Mouse (Mus musculus) kidney, postnatal 25 days (tissue): ENCODE results near the gene Nlrp6.

ENCODE experiments used
- DNase-seq, 2 experiments: peaks; one replicate each; pipeline ENCODE4 v3.0.0; 2021; ENCODE audit warnings: mixed read lengths in 2 of 2

The Nlrp6 gene

GRCm38 (mm10) chr7:140920418-140921029 lies at the start of gene Nlrp6:
TSS of gene Nlrp6 (plus strand) at chr7:140920902.
- DNase-seq = peak in 1 of 2 experiments; percentile 11

GRCm38 (mm10) chr7:140874224-140874623 lies 46.5 kb upstream of the Nlrp6 start:
- peak in 1 of 2 experiments; percentile 13 for DNase-seq

GRCm38 (mm10) chr7:140877364-140877763 lies 43.3 kb upstream of the Nlrp6 start:
- peak in 1 of 2 experiments; percentile 28 for DNase-seq

- DNase-seq = peak in 1 of 2 experiments; percentile 16
Measured at GRCm38 (mm10) chr7:140879355-140879754, 41.3 kb upstream of the Nlrp6 start.

- DNase-seq = peak; percentile 66 to 78
Measured at GRCm38 (mm10) chr7:140880419-140880818, 40.3 kb upstream of the Nlrp6 start.

- peak; percentile 30 to 72 for DNase-seq
Measured at GRCm38 (mm10) chr7:140880865-140881515, 39.7 kb upstream of the Nlrp6 start.

GRCm38 (mm10) chr7:140881696-140882468 lies 38.8 kb upstream of the Nlrp6 start, which contains the start of the genes Psmd13 and Sirt3:
TSS of gene Psmd13 (plus strand) at chr7:140881968.
TSS of gene Sirt3 (minus strand) at chr7:140882309.
- DNase-seq = peak; percentile 97 to 98

- no peak for DNase-seq
Measured at GRCm38 (mm10) chr7:140882469-140882803, 38.3 kb upstream of the Nlrp6 start.

GRCm38 (mm10) chr7:140890636-140891035 lies 30.1 kb upstream of the Nlrp6 start:
- peak in 1 of 2 experiments; percentile 26 for DNase-seq

GRCm38 (mm10) chr7:140894031-140894430 lies 26.7 kb upstream of the Nlrp6 start:
- DNase-seq = peak in 1 of 2 experiments; percentile 8

GRCm38 (mm10) chr7:140894611-140895010 lies 26.1 kb upstream of the Nlrp6 start:
- DNase-seq = no peak

GRCm38 (mm10) chr7:140897863-140898262 lies 22.8 kb upstream of the Nlrp6 start:
- DNase-seq = no peak

- no peak for DNase-seq
Measured at GRCm38 (mm10) chr7:140899121-140899520, 21.6 kb upstream of the Nlrp6 start.

- DNase-seq = no peak
Measured at GRCm38 (mm10) chr7:140900220-140900619, 20.5 kb upstream of the Nlrp6 start, which contains the start of gene Cox8b. TSS of gene Cox8b (minus strand) at chr7:140900446.

- DNase-seq = peak in 1 of 2 experiments; percentile 58
Measured at GRCm38 (mm10) chr7:140902036-140902875, 18.4 kb upstream of the Nlrp6 start.

- DNase-seq = peak; percentile 80 to 90
Measured at GRCm38 (mm10) chr7:140903212-140903611, 17.5 kb upstream of the Nlrp6 start.

- peak in 1 of 2 experiments; percentile 54 for DNase-seq
Measured at GRCm38 (mm10) chr7:140905642-140906081, 15.0 kb upstream of the Nlrp6 start.

- DNase-seq = no peak
Measured at GRCm38 (mm10) chr7:140907131-140907530, 13.6 kb upstream of the Nlrp6 start.

GRCm38 (mm10) chr7:140907697-140908096 lies 13.0 kb upstream of the Nlrp6 start:
- DNase-seq = no peak

- no peak for DNase-seq
Measured at GRCm38 (mm10) chr7:140908181-140908580, 12.5 kb upstream of the Nlrp6 start.

GRCm38 (mm10) chr7:140908634-140909107 lies 12.0 kb upstream of the Nlrp6 start:
- DNase-seq = peak; percentile 88 to 91

GRCm38 (mm10) chr7:140912293-140912692 lies 8.4 kb upstream of the Nlrp6 start:
- peak in 1 of 2 experiments; percentile 26 for DNase-seq
